Mouse (Mus musculus) urinary bladder, postnatal 10 days (tissue): ENCODE data around the gene Ncoa7.

Source experiments
- DNase-seq: peaks from one replicate; pipeline ENCODE4 v3.0.0; 2022; ENCODE audit warnings: low spot score

Gene Ncoa7

DNA sequence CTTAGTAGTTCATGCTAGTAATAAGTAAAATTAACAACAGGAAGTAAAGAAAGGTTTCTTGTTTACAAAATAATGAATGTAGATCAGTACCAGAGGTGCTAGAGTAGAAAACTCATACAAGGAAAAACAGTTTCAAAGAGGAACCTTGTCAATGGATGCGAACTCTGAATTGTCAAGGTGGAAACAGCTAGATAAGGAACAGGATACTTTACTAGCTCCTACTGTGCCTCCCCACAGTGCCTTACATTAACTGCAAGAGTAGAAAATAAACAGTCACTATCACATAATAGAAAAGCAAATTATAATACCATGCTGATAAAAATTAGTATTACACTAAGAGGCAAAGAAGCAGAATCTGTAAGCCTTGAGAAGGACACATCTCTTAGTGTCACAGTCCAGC is 217.4 kb downstream of the Ncoa7 start:
- no peak for DNase-seq
